Mouse (Mus musculus) erythroblast, embryonic 14.5 days (primary cell): ENCODE measurements around the gene Kcnj10. TPM values are rescaled to one million over a fixed set of nuclear protein-coding genes. Genes with fewer than 3 reads are reported as not detected.

ENCODE experiments used
- H3K27me3 ChIP-seq: 2 replicates; pipeline ENCODE4 v1.6.1; 2012; ENCODE audit warnings: inconsistent platforms; ENCODE audit not compliant: control insufficient read depth
- H3K36me3 ChIP-seq: 2 replicates; pipeline ENCODE4 v1.6.1; 2012; ENCODE audit warnings: mild to moderate bottlenecking, inconsistent platforms; ENCODE audit not compliant: control insufficient read depth
- H3K4me1 ChIP-seq: 2 replicates; pipeline ENCODE4 v1.6.1; 2012; ENCODE audit warnings: inconsistent platforms; ENCODE audit not compliant: control insufficient read depth
- H3K4me3 ChIP-seq: replicated peaks from 2 replicates; pipeline ENCODE3; 2012; ENCODE audit warnings: moderate library complexity, mild to moderate bottlenecking, inconsistent platforms
- H3K9me3 ChIP-seq: 2 replicates; pipeline ENCODE4 v1.6.1; 2012; ENCODE audit warnings: low read length, inconsistent platforms, mixed read lengths; ENCODE audit not compliant: control insufficient read depth
- GATA1 ChIP-seq: IDR thresholded peaks from 2 replicates; pipeline ENCODE4 v1.6.1; 2012; ENCODE audit warnings: low read length, inconsistent platforms, mixed read lengths
- TAL1 ChIP-seq: IDR thresholded peaks from 3 replicates; pipeline ENCODE4 v1.6.1; 2012; ENCODE audit warnings: low read length, inconsistent platforms, mixed read lengths
- polyA plus RNA-seq: library from polyadenylated mRNA; stranded (reverse); fragments of >175 nt; gene quantifications from 2 replicates; pipeline ENCODE4 v1.2.3, GENCODE M21; 2012

Gene Kcnj10
- polyA plus RNA-seq, 1 experiment: not detected

- TF ChIP-seq TAL1 (no peak), GATA1 (no peak)
- H3K27me3 ChIP-seq: no peaks in the 10 kb centered on the region
- H3K4me3 ChIP-seq: no peak overlapping the region
- no peaks in the 10 kb centered on the region for H3K36me3 ChIP-seq
- no peaks in the 10 kb centered on the region for H3K4me1 ChIP-seq
- no peaks in the 10 kb centered on the region for H3K9me3 ChIP-seq
These were observed 68.4 kb downstream of the Kcnj10 start for GRCm38 (mm10) chr1:172409431-172409830.

GRCm38 (mm10) chr1:172410806-172411205 lies 69.8 kb downstream of the Kcnj10 start:
- H3K9me3 ChIP-seq: no peaks in the 10 kb centered on the region
- H3K4me3 ChIP-seq: no peak overlapping the region
- TF ChIP-seq TAL1 (no peak), GATA1 (no peak)
- H3K4me1 ChIP-seq: no peaks in the 10 kb centered on the region
- no peaks in the 10 kb centered on the region for H3K36me3 ChIP-seq
- no peaks in the 10 kb centered on the region for H3K27me3 ChIP-seq

GRCm38 (mm10) chr1:172412204-172412603 lies 71.2 kb downstream of the Kcnj10 start:
- Histone ChIP-seq H3K36me3 (no peaks in the 10 kb centered on the region), H3K4me1 (no peaks in the 10 kb centered on the region), H3K4me3 (no peak overlapping the region), H3K27me3 (no peaks in the 10 kb centered on the region), H3K9me3 (no peaks in the 10 kb centered on the region)
- TF ChIP-seq TAL1 (no peak), GATA1 (no peak)

- no peak for TF ChIP-seq TAL1
- TF ChIP-seq GATA1: no peak
- H3K27me3 ChIP-seq: no peaks in the 10 kb centered on the region
These were observed 72.7 kb downstream of the Kcnj10 start for GRCm38 (mm10) chr1:172413491-172414230.

GRCm38 (mm10) chr1:172414231-172414585 lies 73.2 kb downstream of the Kcnj10 start:
- Histone ChIP-seq H3K27me3 (no peaks in the 10 kb centered on the region), H3K4me3 (no peak overlapping the region), H3K36me3 (no peaks in the 10 kb centered on the region), H3K9me3 (no peaks in the 10 kb centered on the region), H3K4me1 (no peaks in the 10 kb centered on the region)
- TF ChIP-seq TAL1 (no peak), GATA1 (no peak)

More at GRCm38 (mm10) chr1:172413491-172414230, 72.7 kb downstream of the Kcnj10 start:
- Histone ChIP-seq H3K9me3 (no peaks in the 10 kb centered on the region), H3K36me3 (no peaks in the 10 kb centered on the region), H3K4me1 (no peaks in the 10 kb centered on the region), H3K4me3 (no peak overlapping the region)

- no peaks in the 10 kb centered on the region for H3K4me1 ChIP-seq
- no peak overlapping the region for H3K4me3 ChIP-seq
- no peaks in the 10 kb centered on the region for H3K27me3 ChIP-seq
- no peaks in the 10 kb centered on the region for H3K36me3 ChIP-seq
- no peaks in the 10 kb centered on the region for H3K9me3 ChIP-seq
- no peak for TF ChIP-seq GATA1
- no peak for TF ChIP-seq TAL1
These were observed 74.1 kb downstream of the Kcnj10 start for GRCm38 (mm10) chr1:172415061-172415460.

GRCm38 (mm10) chr1:172418173-172418572 lies 77.2 kb downstream of the Kcnj10 start:
- Histone ChIP-seq H3K9me3 (no peaks in the 10 kb centered on the region), H3K4me3 (no peak overlapping the region), H3K36me3 (no peaks in the 10 kb centered on the region), H3K4me1 (no peaks in the 10 kb centered on the region), H3K27me3 (no peaks in the 10 kb centered on the region)
- no peak for TF ChIP-seq GATA1
- TF ChIP-seq TAL1: no peak

- Histone ChIP-seq H3K4me3 (no peak overlapping the region), H3K27me3 (no peaks in the 10 kb centered on the region), H3K4me1 (no peaks in the 10 kb centered on the region), H3K9me3 (no peaks in the 10 kb centered on the region), H3K36me3 (no peaks in the 10 kb centered on the region)
- TF ChIP-seq GATA1 (no peak), TAL1 (no peak)
These were observed 77.6 kb downstream of the Kcnj10 start for GRCm38 (mm10) chr1:172418642-172419041.

GRCm38 (mm10) chr1:172420181-172420580 lies 79.2 kb downstream of the Kcnj10 start:
- no peaks in the 10 kb centered on the region for H3K4me1 ChIP-seq
- H3K9me3 ChIP-seq: no peaks in the 10 kb centered on the region
- H3K36me3 ChIP-seq: no peaks in the 10 kb centered on the region
- TF ChIP-seq GATA1: no peak
- no peak for TF ChIP-seq TAL1
- no peaks in the 10 kb centered on the region for H3K27me3 ChIP-seq
- H3K4me3 ChIP-seq: no peak overlapping the region

- TF ChIP-seq TAL1: no peak
- Histone ChIP-seq H3K27me3 (no peaks in the 10 kb centered on the region), H3K9me3 (no peaks in the 10 kb centered on the region), H3K36me3 (no peaks in the 10 kb centered on the region), H3K4me3 (no peak overlapping the region), H3K4me1 (no peaks in the 10 kb centered on the region)
These were observed 82.4 kb downstream of the Kcnj10 start for GRCm38 (mm10) chr1:172423393-172423792.

Other genes with a start within 250 kb of the Kcnj10 start
- gene Pex19, start 214.5 kb upstream of the Kcnj10 start, polyA plus RNA-seq: 1.4 and 2.0 TPM in 2 replicates
- 4.1 and 4.3 TPM in 2 replicates for gene Dcaf8, start 193.1 kb upstream of the Kcnj10 start, polyA plus RNA-seq
- 0.04 and 0.10 TPM in 2 replicates for gene Pea15a, start 134.4 kb upstream of the Kcnj10 start, polyA plus RNA-seq
- gene Casq1, start 121.3 kb upstream of the Kcnj10 start, polyA plus RNA-seq: not detected in 2 replicates
- not detected in 2 replicates for gene Atp1a4, start 82.8 kb upstream of the Kcnj10 start, polyA plus RNA-seq
- gene Igsf8, start 79.6 kb upstream of the Kcnj10 start, polyA plus RNA-seq: 2.7 and 3.3 TPM in 2 replicates
- not detected in 2 replicates for gene Atp1a2, start 43.1 kb upstream of the Kcnj10 start, polyA plus RNA-seq
- gene Kcnj9, start 11.9 kb upstream of the Kcnj10 start, polyA plus RNA-seq: 0.01 TPM in 1 of 2 replicates, not detected in the other
- 0.10 and 0.15 TPM in 2 replicates for gene Pigm, start 35.3 kb downstream of the Kcnj10 start, polyA plus RNA-seq
- not detected in 2 replicates for gene Slamf9, start 134.1 kb downstream of the Kcnj10 start, polyA plus RNA-seq
- not detected in 2 replicates for gene Igsf9, start 140.6 kb downstream of the Kcnj10 start, polyA plus RNA-seq
- 2.6 and 2.9 TPM in 2 replicates for gene Tagln2, start 158.8 kb downstream of the Kcnj10 start, polyA plus RNA-seq
- 0.02 TPM in 1 of 2 replicates, not detected in the other for gene Cfap45, start 179.6 kb downstream of the Kcnj10 start, polyA plus RNA-seq
- gene Vsig8, start 214.7 kb downstream of the Kcnj10 start, polyA plus RNA-seq: not detected in 2 replicates
- not detected in 2 replicates for gene Slamf8, start 249.4 kb downstream of the Kcnj10 start, polyA plus RNA-seq